Mouse (Mus musculus) liver, postnatal 0 days (tissue): ENCODE results near the gene Rad51b. TPM values are rescaled to one million over a fixed set of nuclear protein-coding genes. Genes with fewer than 3 reads are reported as not detected.

Experiments used
- ATAC-seq: fragments of 200-750 bp; cut with Nextera tagmentation; 2 replicates; pipeline ENCODE4 v1.8.0; 2017; ENCODE audit warnings: mild to moderate bottlenecking, moderate library complexity
- DNase-seq: peaks from one replicate; pipeline ENCODE4 v3.0.0-alpha.2; 2016
- H3K27ac ChIP-seq: fragments of 300-500 bp; sonication (generic); 2 replicates; pipeline ENCODE4 v1.5.1; 2014; ENCODE audit warnings: antibody characterized with exemption, moderate library complexity, mild to moderate bottlenecking, low read depth
- H3K27me3 ChIP-seq: fragments of 300-500 bp; sonication (generic); 2 replicates; pipeline ENCODE4 v1.6.1; 2014; ENCODE audit warnings: low read length, control low read depth, mixed read lengths; ENCODE audit not compliant: insufficient read depth
- H3K36me3 ChIP-seq: fragments of 300-500 bp; sonication (generic); replicated peaks from 2 replicates; pipeline ENCODE4 v1.6.1; 2014; ENCODE audit warnings: mild to moderate bottlenecking, control low read depth, low read length, moderate library complexity, mixed read lengths; ENCODE audit not compliant: insufficient read depth
- H3K4me1 ChIP-seq: fragments of 300-500 bp; sonication (generic); 2 replicates; pipeline ENCODE4 v1.6.1; 2014; ENCODE audit warnings: antibody characterized with exemption, mild to moderate bottlenecking, control low read depth; ENCODE audit not compliant: insufficient read depth
- H3K4me2 ChIP-seq: fragments of 300-500 bp; sonication (generic); 2 replicates; pipeline ENCODE4 v1.6.1; 2014; ENCODE audit warnings: low read depth, mild to moderate bottlenecking, low read length, moderate library complexity, mixed read lengths
- H3K4me3 ChIP-seq: fragments of 300-500 bp; sonication (generic); 2 replicates; pipeline ENCODE4 v1.5.1; 2014; ENCODE audit warnings: low read depth, low read length
- H3K9ac ChIP-seq: fragments of 300-500 bp; sonication (generic); replicated peaks from 2 replicates; pipeline ENCODE4 v1.6.1; 2014; ENCODE audit warnings: mild to moderate bottlenecking, moderate library complexity
- H3K9me3 ChIP-seq: fragments of 300-500 bp; sonication (generic); 2 replicates; pipeline ENCODE4 v1.6.1; 2016; ENCODE audit warnings: mild to moderate bottlenecking, control low read depth, low read length, mixed read lengths
- CTCF ChIP-seq: sonication (generic); IDR thresholded peaks from 2 replicates; pipeline ENCODE4 v1.5.1; 2016; ENCODE audit warnings: antibody characterized with exemption, low read depth
- EP300 ChIP-seq: IDR thresholded peaks from 2 replicates; pipeline ENCODE4 v1.6.1; 2016; ENCODE audit warnings: antibody characterized with exemption, low read depth, mild to moderate bottlenecking
- WGBS: fragments of 180-500 bp; shearing (Covaris S2); extraction: QIAGEN DNeasy Blood & Tissue Kit; methylation state at CpG from one replicate; pipeline ENCODE4 v1.1.7; 2014; ENCODE audit not compliant: insufficient replicate concordance; 5-methylcytosine and 5-hydroxymethylcytosine counted together
- polyA plus RNA-seq: library from polyadenylated mRNA; unstranded; fragments of >200 nt; fragmentation: Nextera tagmentation; extraction: Ambion mirVana; gene quantifications from 2 replicates; pipeline ENCODE4 v1.2.1, GENCODE M21; 2015

Gene Rad51b
- polyA plus RNA-seq, 1 experiment from 2014 or later = 2.5 TPM

DNA sequence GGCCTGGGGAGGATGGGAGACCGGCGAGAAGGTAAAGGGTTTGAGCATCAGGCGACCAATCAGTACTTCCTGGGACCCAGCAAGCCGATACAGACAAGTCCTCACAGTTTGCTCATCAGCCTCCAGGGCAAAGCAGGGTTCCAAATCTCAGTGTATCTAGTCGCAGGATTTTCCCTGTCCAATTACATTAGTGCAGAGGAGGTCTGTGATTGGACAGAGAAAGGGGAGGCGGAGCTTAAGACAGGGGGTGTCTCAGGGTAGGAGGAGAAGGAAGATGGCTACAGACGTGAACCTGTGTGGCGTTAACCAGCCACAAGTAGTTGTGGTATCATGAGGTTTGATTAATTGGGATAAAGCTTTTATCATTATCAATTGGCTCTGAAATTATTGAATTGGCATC, 538.4 kb downstream of the Rad51b start:
- Histone ChIP-seq H3K4me2 (no peak overlapping the region), H3K27ac (no peak overlapping the region), H3K4me1 (peaks cover 22% of the 10 kb centered on the region), H3K9ac (no peak overlapping the region), H3K27me3 (no peaks in the 10 kb centered on the region), H3K9me3 (no peaks in the 10 kb centered on the region), H3K4me3 (no peak overlapping the region), H3K36me3 (no peaks in the 10 kb centered on the region)
- DNase-seq (no peak), ATAC-seq (no peak)
- WGBS = 83% methylated on average over 8 of the region's 8 CpGs
- TF ChIP-seq EP300 (no peak), CTCF (no peak)

DNA sequence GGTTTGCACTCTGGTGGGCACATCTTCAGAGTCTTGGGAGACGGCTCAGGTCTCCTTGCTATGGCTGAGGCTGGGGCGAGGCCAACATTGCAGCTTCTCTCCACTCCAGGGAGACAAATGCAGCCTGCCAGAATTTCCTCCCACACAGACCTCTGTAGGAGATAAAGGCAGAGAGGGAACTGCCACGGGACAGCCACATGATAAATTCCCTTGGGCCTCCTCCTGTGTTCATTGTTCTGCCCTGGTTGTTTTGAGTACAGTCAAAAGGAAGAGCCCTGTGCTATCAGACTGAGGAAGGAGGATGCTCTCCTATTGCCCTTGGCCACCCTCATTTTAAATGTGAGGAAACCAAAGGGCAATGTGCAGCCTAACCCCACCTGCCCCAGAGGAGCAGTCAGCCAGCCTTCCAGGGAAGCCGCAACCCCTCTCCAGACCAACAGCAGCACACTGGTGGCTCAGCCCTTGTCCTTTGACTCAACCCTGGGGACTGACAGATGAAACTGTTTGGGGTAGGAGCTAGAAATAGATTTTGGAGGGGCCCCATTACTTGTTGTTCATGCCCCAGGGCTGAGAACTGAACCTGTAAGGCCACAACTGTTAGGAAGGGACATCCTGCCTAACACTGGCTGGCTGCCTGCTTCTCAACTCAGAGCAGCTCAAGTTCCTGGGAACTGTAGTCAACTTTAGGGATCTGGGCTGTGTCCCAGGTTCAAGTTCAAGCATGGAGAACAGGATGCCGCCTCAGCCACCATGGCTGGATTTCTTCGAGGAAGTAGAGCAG, 541.3 kb downstream of the Rad51b start:
- ATAC-seq = peak; percentile 73
- no peaks in the 10 kb centered on the region for H3K9me3 ChIP-seq

DNA sequence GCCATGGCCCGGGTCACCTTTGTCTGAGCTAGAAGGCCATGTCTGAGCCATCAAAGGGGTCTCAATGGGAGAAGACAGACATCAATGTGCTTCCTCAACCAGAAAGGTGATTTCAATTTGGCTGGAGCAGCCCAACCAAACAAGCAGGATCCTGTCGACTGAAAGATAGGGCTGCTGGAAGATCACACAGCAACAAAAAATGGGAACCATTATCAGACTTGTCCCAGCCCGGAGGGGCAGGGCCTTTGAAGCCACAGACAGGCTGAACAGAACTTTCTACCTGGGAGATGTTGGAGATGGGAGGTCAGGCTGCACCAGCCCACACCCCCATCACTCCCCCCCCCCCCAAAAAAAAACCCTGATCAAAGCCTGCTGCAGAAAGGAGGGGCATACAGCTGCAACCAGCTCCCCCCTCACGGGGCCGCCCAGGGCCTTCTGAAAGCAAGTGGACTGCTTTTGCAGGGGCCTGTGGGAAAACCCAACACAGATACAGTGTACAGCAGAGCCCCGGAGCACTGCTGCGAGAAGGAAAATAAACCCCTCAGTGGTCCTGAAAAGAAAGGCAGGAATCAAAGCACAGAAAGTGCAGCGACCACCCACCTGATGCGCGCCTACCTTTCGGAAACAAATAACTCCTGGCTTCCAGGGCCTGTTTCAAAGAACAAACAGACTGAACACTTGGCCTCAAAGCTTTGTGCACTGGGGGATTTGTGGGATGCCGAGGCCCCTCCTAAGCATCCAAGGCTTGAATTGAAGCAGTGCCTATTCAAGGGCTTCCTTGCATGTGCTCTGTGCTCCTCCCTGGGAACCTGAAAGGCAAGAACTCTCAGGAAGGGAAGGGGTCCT, 542.2 kb downstream of the Rad51b start:
- Histone ChIP-seq H3K27me3 (no peaks in the 10 kb centered on the region), H3K4me2 (no peak overlapping the region), H3K27ac (peak overlapping the region; percentile 79), H3K4me1 (peaks cover 48% of the 10 kb centered on the region), H3K9me3 (no peaks in the 10 kb centered on the region), H3K9ac (no peak overlapping the region), H3K36me3 (no peaks in the 10 kb centered on the region), H3K4me3 (no peak overlapping the region)
- ATAC-seq (no peak), DNase-seq (no peak)
- 65% methylated on average over 12 of the region's 12 CpGs for WGBS
- TF ChIP-seq CTCF = no peak
- TF ChIP-seq EP300 = no peak

More for the DNA sequence above, 541.3 kb downstream of the Rad51b start:
- H3K4me1 ChIP-seq = peaks cover 42% of the 10 kb centered on the region
- no peak overlapping the region; the same call in 1 of the 2 replicates for H3K9ac ChIP-seq
- TF ChIP-seq EP300 = peak; percentile 76
- TF ChIP-seq CTCF = no peak
- peak overlapping the region; percentile 35; the same call in 1 of the 2 replicates for H3K4me2 ChIP-seq
- no peaks in the 10 kb centered on the region for H3K27me3 ChIP-seq
- no peak overlapping the region for H3K4me3 ChIP-seq
- no peaks in the 10 kb centered on the region for H3K36me3 ChIP-seq
- peak overlapping the region; percentile 79 for H3K27ac ChIP-seq
- 39% methylated on average over 6 of the region's 6 CpGs for WGBS
- peak; percentile 44 for DNase-seq

DNA sequence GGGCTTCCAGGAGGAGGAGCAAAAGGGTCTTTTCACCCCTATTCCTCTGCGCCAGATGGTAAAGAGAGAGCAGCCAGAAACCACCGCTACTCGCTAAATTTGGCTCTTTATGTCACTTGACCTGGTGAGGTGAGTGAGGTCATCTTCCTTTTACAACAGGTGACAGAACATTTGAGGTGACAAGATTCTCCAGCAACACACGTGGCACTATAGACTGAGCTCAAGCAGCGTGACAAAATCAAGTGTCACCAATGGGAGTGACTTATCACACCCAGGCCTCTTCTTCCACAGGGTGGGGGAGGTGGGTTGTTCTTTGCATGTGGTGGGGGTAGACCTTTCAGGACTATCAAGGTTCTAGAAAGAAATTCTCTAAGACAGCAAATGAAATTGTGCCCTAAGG, 543.4 kb downstream of the Rad51b start:
- Histone ChIP-seq H3K9ac (no peak overlapping the region), H3K9me3 (no peaks in the 10 kb centered on the region), H3K4me1 (peaks cover 48% of the 10 kb centered on the region), H3K4me3 (no peak overlapping the region), H3K4me2 (no peak overlapping the region), H3K36me3 (no peaks in the 10 kb centered on the region), H3K27ac (no peak overlapping the region), H3K27me3 (no peaks in the 10 kb centered on the region)
- DNase-seq (no peak), ATAC-seq (no peak)
- WGBS = 64% methylated on average over 5 of the region's 5 CpGs
- no peak for TF ChIP-seq EP300
- TF ChIP-seq CTCF = no peak

DNA sequence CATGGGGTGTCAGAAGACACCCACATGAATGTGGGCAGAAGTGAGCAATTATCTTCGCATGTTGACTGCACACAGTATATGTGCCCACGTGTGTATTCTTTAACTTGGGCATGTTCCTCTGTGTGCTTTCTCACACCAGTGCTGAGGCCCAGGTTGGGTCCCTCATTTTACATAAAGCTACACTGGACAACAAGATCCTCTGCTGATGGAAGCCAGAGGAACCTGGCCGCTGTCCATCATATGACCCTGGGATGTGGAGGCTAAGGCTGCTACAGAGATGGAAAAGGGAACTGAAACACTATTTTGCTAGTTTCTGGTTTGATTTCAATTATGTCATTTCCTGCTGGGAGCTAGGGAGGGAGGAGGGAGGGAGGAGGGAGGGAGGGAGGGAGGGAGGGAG, 544.2 kb downstream of the Rad51b start:
- TF ChIP-seq EP300 (no peak), CTCF (no peak)
- Histone ChIP-seq H3K27me3 (no peaks in the 10 kb centered on the region), H3K4me2 (no peak overlapping the region), H3K9me3 (no peaks in the 10 kb centered on the region), H3K27ac (peak overlapping the region; percentile 44; the same call in 1 of the 2 replicates), H3K4me1 (peaks cover 48% of the 10 kb centered on the region), H3K36me3 (no peaks in the 10 kb centered on the region), H3K4me3 (no peak overlapping the region), H3K9ac (no peak overlapping the region)
- DNase-seq (no peak), ATAC-seq (peak; percentile 2; the same call in 1 of the 2 replicates)
- 63% methylated on average over 3 of the region's 3 CpGs for WGBS

DNA sequence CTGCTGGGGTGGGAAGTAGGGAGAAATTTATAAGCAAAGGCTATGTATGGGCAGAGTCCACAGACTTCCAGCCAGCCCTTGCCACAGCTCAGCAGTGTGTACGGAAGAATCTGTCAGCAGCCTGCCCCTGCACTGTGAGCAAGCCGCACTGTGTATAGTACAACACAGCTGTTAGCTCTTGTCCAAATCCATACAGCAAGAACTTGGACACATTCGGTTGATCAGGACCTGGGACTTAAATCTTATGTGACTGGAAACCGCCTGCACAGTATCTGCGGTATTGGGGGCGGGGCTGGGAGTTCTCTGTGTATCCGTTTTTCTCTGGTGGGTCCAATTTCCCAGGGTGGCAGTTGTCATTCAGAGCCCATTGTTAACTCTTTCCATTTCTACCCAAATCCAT, 545.2 kb downstream of the Rad51b start:
- TF ChIP-seq CTCF (no peak), EP300 (no peak)
- peaks cover 48% of the 10 kb centered on the region for H3K4me1 ChIP-seq
- no peak for DNase-seq

More for the DNA sequence above, 545.2 kb downstream of the Rad51b start:
- peak overlapping the region; percentile 55 for H3K27ac ChIP-seq
- no peak overlapping the region for H3K9ac ChIP-seq
- no peak overlapping the region for H3K4me3 ChIP-seq
- H3K36me3 ChIP-seq = no peaks in the 10 kb centered on the region
- ATAC-seq = no peak
- H3K9me3 ChIP-seq = no peaks in the 10 kb centered on the region
- H3K4me2 ChIP-seq = no peak overlapping the region
- 15% methylated on average over 7 of the region's 7 CpGs for WGBS
- H3K27me3 ChIP-seq = no peaks in the 10 kb centered on the region
